Comparison of ENCODE assay signal across 22 mouse cellular contexts in genomic region chr7:75528751-75529150, GRCm38 (mm10).
DNase-seq lines count a peak whose midpoint lies in the region; ATAC-seq and TF ChIP-seq lines count a peak whose summit lies in the region.
"Had no signal": no experiment of that assay in that cellular context is flagged by ENCODE, and none has a peak within 500 bp of the region (broad histone marks: within the 10 kb centered on the region; RNA-seq: fewer than 3 reads in every experiment).

No protein-coding gene starts in this region.

- H3K27ac ChIP-seq in kidney, adult 2 months (ENCODE audit: insufficient read depth, low read depth, low read length): peak overlapping the region; percentile 36; the same call in 1 of the 2 replicates
- H3K27ac ChIP-seq in kidney, embryonic 15.5 days: no peak overlapping the region
- H3K27ac ChIP-seq: embryonic facial prominence, embryonic 12.5 days; heart, embryonic 10.5 days; hindbrain, embryonic 13.5 days; hindbrain, postnatal 0 days had no signal

- no peak overlapping the region for H3K4me2 ChIP-seq in kidney, embryonic 15.5 days
- H3K4me2 ChIP-seq: embryonic facial prominence, embryonic 12.5 days; hindbrain, embryonic 13.5 days had no signal

- no peaks in the 10 kb centered on the region for H3K9me3 ChIP-seq in kidney, embryonic 15.5 days (replicated peaks)
- H3K9me3 ChIP-seq: embryonic facial prominence, embryonic 12.5 days; G1E; heart, embryonic 10.5 days; hindbrain, embryonic 13.5 days had no signal

- TF ChIP-seq POLR2A in kidney, adult 2 months (IDR thresholded peaks at IDR 0.05; ENCODE audit: low read depth, low read length): no peak

- no peak for TF ChIP-seq CTCF in kidney, adult 2 months (conservative IDR thresholded peaks at IDR 0.05; ENCODE audit: insufficient read depth, insufficient read length, low read depth, low read length)
- no peak for TF ChIP-seq CTCF in C2C12 (IDR thresholded peaks at IDR 0.05; ENCODE audit: control insufficient read depth, insufficient read depth, insufficient read length)

- no peak overlapping the region for H3K9ac ChIP-seq in kidney, embryonic 15.5 days
- H3K9ac ChIP-seq: embryonic facial prominence, embryonic 12.5 days; hindbrain, embryonic 13.5 days had no signal

- no peaks in the 10 kb centered on the region for H3K27me3 ChIP-seq in kidney, adult 2 months (replicated peaks; ENCODE audit: control insufficient read depth, insufficient read depth, low read length)
- no peaks in the 10 kb centered on the region for H3K27me3 ChIP-seq in kidney, embryonic 15.5 days
- no peaks in the 10 kb centered on the region for H3K27me3 ChIP-seq in C2C12 (ENCODE audit: control insufficient read depth, insufficient read depth, insufficient read length)
- H3K27me3 ChIP-seq: embryonic facial prominence, embryonic 12.5 days; hindbrain, embryonic 13.5 days had no signal

- 60% methylated on average over 4 of the region's 4 CpGs for WGBS in kidney, adult 2 months
- WGBS in kidney, embryonic 15.5 days: 84% methylated on average over 4 of the region's 4 CpGs

- ATAC-seq in kidney, embryonic 15.5 days (replicated peaks; ENCODE audit: low FRiP score): no peak
- ATAC-seq: activated CD4-positive, CD25-positive, alpha-beta regulatory T cell, adult 4 months; CD4-positive, CD25-positive, alpha-beta regulatory T cell, adult 4 months; forebrain, embryonic 16.5 days; hindbrain, postnatal 0 days had no signal

- H3K4me3 ChIP-seq in kidney, adult 2 months (ENCODE audit: insufficient read depth, low read depth, low read length): no peak overlapping the region
- H3K4me3 ChIP-seq in kidney, embryonic 15.5 days (replicated peaks): no peak overlapping the region
- H3K4me3 ChIP-seq in C2C12 (ENCODE audit: insufficient read depth, poor library complexity, severe bottlenecking): no peak overlapping the region
- H3K4me3 ChIP-seq: embryonic facial prominence, embryonic 12.5 days; heart, embryonic 10.5 days; hindbrain, embryonic 13.5 days had no signal

- no peak overlapping the region for H3ac ChIP-seq in C2C12 (ENCODE audit: control insufficient read depth, insufficient read length, low read depth)

- H3K36me3 ChIP-seq in kidney, adult 2 months (ENCODE audit: control insufficient read depth, insufficient read depth, low read length): no peaks in the 10 kb centered on the region
- no peaks in the 10 kb centered on the region for H3K36me3 ChIP-seq in kidney, embryonic 15.5 days
- no peaks in the 10 kb centered on the region for H3K36me3 ChIP-seq in C2C12 (ENCODE audit: control insufficient read depth, insufficient read depth)
- H3K36me3 ChIP-seq: embryonic facial prominence, embryonic 12.5 days; G1E; heart, embryonic 10.5 days; hindbrain, embryonic 13.5 days had no signal

- H3K79me2 ChIP-seq in C2C12 (ENCODE audit: control insufficient read depth, insufficient read depth): peaks cover 57% of the 10 kb centered on the region

- H3K79me3 ChIP-seq in C2C12 (ENCODE audit: low read depth): peaks cover 13% of the 10 kb centered on the region

- peak; percentile 86 for DNase-seq in kidney, adult 2 months
- peak; percentile 49 for DNase-seq in NIH3T3 (ENCODE audit: low read depth)
- peak; percentile 57 to 74 for DNase-seq in kidney, postnatal 25 days
- DNase-seq in gastrocnemius, postnatal 25 days: no peak
- DNase-seq in urinary bladder, postnatal 10 days (ENCODE audit: low spot score): no peak
- DNase-seq: adrenal gland, postnatal 14 days; cerebellum, adult 11-12 months; cerebellum, adult 9-10 months; cerebellum, postnatal 25 days; gastrocnemius, postnatal 10 days; heart, postnatal 10 days; heart, postnatal 4 days had no signal

- peaks cover 9% of the 10 kb centered on the region for H3K4me1 ChIP-seq in kidney, adult 2 months (ENCODE audit: control insufficient read depth, insufficient read depth, low read length)
- H3K4me1 ChIP-seq in kidney, embryonic 15.5 days: peaks cover 47% of the 10 kb centered on the region

TF ChIP-seq in C2C12, 6 proteins besides CTCF, POLR2A, EP300 and RAD21:
- no peak for TF ChIP-seq MYOG (IDR thresholded peaks at IDR 0.05; ENCODE audit: control insufficient read depth, extremely low read depth, insufficient read length)
- TF ChIP-seq USF1 (IDR thresholded peaks at IDR 0.05; ENCODE audit: low read depth): peak; percentile 5
- no peak for TF ChIP-seq CEBPB (IDR thresholded peaks at IDR 0.05; ENCODE audit: low read depth)

Comparison
In these comparisons a context has a peak if more than half of its experiments do, and no peak if none do; other contexts are left out.
1. DNase-seq: peak in kidney, adult 2 months (single experiment), NIH3T3 (single experiment) and kidney, postnatal 25 days (2 of 2); none in gastrocnemius, postnatal 25 days (single experiment) and urinary bladder, postnatal 10 days (single experiment).